Mouse (Mus musculus) hindbrain, embryonic 15.5 days (tissue): Measurements from ENCODE around the gene Sun1. TPM values are rescaled to one million over a fixed set of nuclear protein-coding genes. Genes with fewer than 3 reads are reported as not detected.

Source experiments
- ATAC-seq: fragments of 200-750 bp; cut with Nextera tagmentation; 2 replicates; pipeline ENCODE4 v1.8.0; 2017; ENCODE audit warnings: low read depth, moderate number of reproducible peaks, moderate TSS enrichment; ENCODE audit not compliant: low FRiP score
- H3K27ac ChIP-seq: fragments of 300-500 bp; sonication (generic); replicated peaks from 2 replicates; pipeline ENCODE4 v1.5.1; 2015; ENCODE audit warnings: mild to moderate bottlenecking, inconsistent platforms
- H3K27me3 ChIP-seq: fragments of 300-500 bp; sonication (generic); 2 replicates; pipeline ENCODE4 v1.6.1; 2015; ENCODE audit warnings: control low read depth, inconsistent platforms
- H3K36me3 ChIP-seq: fragments of 300-500 bp; sonication (generic); 2 replicates; pipeline ENCODE4 v1.6.1; 2015; ENCODE audit warnings: control low read depth, inconsistent platforms
- H3K4me1 ChIP-seq: fragments of 300-500 bp; sonication (generic); replicated peaks from 2 replicates; pipeline ENCODE4 v1.6.1; 2015; ENCODE audit warnings: control low read depth, inconsistent platforms
- H3K4me2 ChIP-seq: fragments of 300-500 bp; sonication (generic); 2 replicates; pipeline ENCODE4 v1.6.1; 2015; ENCODE audit warnings: moderate library complexity, mild to moderate bottlenecking, inconsistent platforms
- H3K4me3 ChIP-seq: fragments of 300-500 bp; sonication (generic); 2 replicates; pipeline ENCODE4 v1.5.1; 2015; ENCODE audit warnings: mild to moderate bottlenecking, inconsistent platforms
- H3K9ac ChIP-seq: fragments of 300-500 bp; sonication (generic); 2 replicates; pipeline ENCODE4 v1.6.1; 2015; ENCODE audit warnings: inconsistent platforms
- H3K9me3 ChIP-seq: fragments of 300-500 bp; sonication (generic); 2 replicates; pipeline ENCODE4 v1.6.1; 2016; ENCODE audit warnings: control low read depth, inconsistent platforms
- WGBS: fragments of 180-500 bp; shearing (Covaris S2); methylation state at CpG from one replicate; pipeline ENCODE4 v1.1.7; 2015; 5-methylcytosine and 5-hydroxymethylcytosine counted together
- polyA plus RNA-seq: library from polyadenylated mRNA; unstranded; fragments of >200 nt; fragmentation: Nextera tagmentation; extraction: Ambion mirVana; gene quantifications from 2 replicates; pipeline ENCODE4 v1.2.1, GENCODE M21; 2015

Gene Sun1
- polyA plus RNA-seq: 40.8 and 45.3 TPM in 2 replicates

DNA sequence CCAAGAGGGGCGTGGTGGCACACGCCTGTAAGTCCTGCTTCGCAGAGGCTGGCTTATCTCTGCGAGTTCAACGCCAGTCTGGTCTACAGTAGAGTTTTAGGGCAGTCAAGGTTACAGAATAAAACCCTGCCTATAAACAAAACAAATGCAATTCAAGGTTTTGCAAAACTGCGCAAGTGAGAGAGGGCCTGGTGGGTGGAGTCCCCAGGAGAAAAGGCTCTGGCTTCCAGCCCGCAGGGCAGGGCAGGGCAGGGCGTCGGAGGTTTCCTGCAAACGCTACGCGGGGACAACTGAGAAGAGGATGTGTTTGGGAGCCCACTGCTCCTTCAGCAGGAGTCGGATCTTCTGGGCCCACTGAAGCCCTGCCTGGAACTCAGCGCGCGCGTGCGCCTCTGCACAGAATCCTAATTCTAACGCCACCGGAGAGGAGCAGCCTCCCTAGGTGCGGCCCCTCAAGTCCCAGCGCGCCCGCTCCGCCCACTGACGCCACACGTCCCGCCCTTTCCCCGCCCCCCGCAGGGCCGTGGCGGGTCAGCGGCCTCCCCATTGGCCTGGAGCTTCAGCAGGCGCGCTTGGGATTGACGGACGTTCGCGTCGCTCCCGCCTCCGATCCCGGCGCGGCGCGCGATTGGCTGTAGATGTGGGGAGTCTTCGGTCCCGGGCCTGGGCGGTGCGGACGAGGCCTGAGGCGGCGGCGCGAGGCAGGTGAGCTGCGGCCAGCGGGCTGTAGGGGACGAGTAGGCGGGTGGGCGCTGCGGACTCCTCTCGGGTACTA lies at the start of gene Sun1:
Gene Sun1 (plus strand): TSS at position 643 of the 775 bp plus-strand sequence.
- Histone ChIP-seq H3K9me3 (no peaks in the 10 kb centered on the region), H3K4me1 (peaks cover 24% of the 10 kb centered on the region), H3K4me2 (peak within 1 kb of the TSS; percentile 76), H3K4me3 (peak within 1 kb of the TSS; percentile 79), H3K9ac (peak within 1 kb of the TSS; percentile 73), H3K27ac (peak within 1 kb of the TSS; percentile 87), H3K27me3 (no peaks in the 10 kb centered on the region), H3K36me3 (no peaks in the 10 kb centered on the region)
- peak; percentile 99 for ATAC-seq
- WGBS: under 1% methylated on average over 63 of the region's 64 CpGs

DNA sequence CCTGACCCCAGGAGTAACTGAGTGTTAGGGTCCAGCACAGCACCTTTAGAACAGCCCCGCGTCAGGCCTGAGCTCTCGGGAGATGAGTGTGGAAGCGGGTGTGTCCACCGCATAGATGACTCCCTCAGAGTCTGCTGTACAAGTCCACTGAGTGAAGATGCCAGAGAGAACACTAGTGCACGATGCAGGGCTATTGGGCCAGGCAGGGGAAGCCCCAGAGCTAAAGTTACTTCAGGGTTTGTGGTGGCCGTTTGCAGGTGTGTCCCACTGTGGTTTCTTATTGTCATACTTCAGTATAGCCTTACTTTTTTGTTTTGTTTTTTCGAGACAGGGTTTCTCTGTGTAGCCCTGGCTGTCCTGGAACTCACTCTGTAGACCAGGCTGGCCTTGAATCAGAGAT lies 39.5 kb upstream of the Sun1 start:
- H3K27me3 ChIP-seq: no peaks in the 10 kb centered on the region
- peaks cover 43% of the 10 kb centered on the region for H3K36me3 ChIP-seq
- ATAC-seq: no peak
- no peaks in the 10 kb centered on the region for H3K9me3 ChIP-seq
- H3K27ac ChIP-seq: no peak overlapping the region
- H3K4me3 ChIP-seq: no peak overlapping the region
- H3K9ac ChIP-seq: no peak overlapping the region
- 90% methylated on average over 8 of the region's 8 CpGs for WGBS
- no peaks in the 10 kb centered on the region for H3K4me1 ChIP-seq
- no peak overlapping the region for H3K4me2 ChIP-seq

DNA sequence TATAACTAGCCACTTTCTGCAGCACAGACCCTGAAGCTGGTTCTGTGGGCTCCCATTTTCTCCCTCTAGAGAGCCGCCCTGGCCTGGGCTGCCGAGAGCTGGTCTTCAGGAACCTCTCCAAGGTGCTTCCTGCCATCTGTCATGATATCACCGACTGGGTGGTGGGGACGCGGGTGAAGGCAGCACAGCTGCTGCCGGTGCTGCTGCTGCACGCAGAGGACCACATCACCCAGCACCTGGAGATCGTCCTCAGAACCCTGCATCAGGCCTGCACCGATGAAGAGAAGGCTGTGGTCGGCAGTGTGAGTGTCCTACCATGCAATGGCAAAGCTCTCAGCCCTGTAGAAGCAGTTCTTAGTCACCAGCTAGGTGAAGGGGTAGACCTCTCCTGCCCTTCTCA lies 38.8 kb upstream of the Sun1 start:
- WGBS: 94% methylated on average over 10 of the region's 10 CpGs
- peaks cover 43% of the 10 kb centered on the region for H3K36me3 ChIP-seq
- H3K4me2 ChIP-seq: no peak overlapping the region

DNA sequence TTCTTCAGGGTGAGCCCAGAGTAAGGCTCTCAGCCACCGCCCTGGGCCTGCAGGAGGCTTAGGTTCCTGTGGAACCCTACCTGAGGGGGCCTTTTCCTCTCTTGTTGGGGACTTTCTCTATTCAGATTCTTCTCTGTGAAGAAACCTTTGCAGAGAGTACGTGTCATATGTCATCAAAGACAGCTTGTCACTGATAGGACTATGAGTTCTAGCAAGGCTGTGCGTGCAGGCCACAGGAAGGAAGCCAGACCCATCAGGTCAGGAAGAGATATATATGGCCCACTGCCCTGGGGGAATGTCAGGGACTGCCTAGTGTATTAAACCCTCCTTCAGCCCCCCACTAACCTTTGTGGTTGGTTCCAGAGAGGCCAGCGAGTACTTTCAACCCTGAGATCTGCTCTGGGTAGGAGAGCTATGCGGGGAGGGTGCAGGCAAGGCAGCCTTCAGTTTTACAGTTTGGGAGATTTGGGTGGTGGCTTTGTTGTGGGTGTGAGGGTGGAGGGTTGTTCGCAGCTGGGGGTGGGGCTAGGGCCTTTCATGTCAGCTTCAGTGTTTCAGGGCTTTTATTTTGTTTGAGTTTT lies 33.6 kb upstream of the Sun1 start:
- peaks cover 54% of the 10 kb centered on the region for H3K36me3 ChIP-seq
- no peak for ATAC-seq
- H3K4me3 ChIP-seq: no peak overlapping the region
- no peak overlapping the region for H3K4me2 ChIP-seq
- no peaks in the 10 kb centered on the region for H3K9me3 ChIP-seq
- H3K9ac ChIP-seq: no peak overlapping the region
- H3K27me3 ChIP-seq: no peaks in the 10 kb centered on the region
- no peak overlapping the region for H3K27ac ChIP-seq
- 89% methylated on average over 6 of the region's 6 CpGs for WGBS
- no peaks in the 10 kb centered on the region for H3K4me1 ChIP-seq

More for the DNA sequence above, 38.8 kb upstream of the Sun1 start:
- Histone ChIP-seq H3K27ac (no peak overlapping the region), H3K9ac (no peak overlapping the region), H3K4me1 (no peaks in the 10 kb centered on the region), H3K4me3 (no peak overlapping the region), H3K9me3 (no peaks in the 10 kb centered on the region), H3K27me3 (no peaks in the 10 kb centered on the region)
- ATAC-seq: no peak

DNA sequence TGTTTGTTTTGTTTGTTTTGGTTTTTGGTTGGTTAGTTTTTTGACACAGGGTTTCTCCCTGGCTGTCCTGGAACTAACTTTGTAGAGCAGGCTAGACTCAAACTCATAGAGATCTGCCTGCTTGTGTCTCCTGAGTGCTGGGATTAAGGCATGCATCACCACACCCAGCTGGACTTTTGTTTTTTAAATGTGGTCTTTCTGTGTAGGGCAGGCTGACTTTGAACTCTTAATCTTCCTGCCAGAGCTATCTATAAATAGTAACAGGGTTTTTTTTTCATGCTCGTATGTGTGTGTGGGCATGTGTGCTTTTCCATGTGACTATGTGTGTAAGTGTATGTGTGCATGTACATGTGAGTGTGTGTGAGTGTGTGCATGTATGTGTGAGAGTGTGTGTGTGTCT lies 32.9 kb upstream of the Sun1 start:
- no peaks in the 10 kb centered on the region for H3K9me3 ChIP-seq
- peaks cover 49% of the 10 kb centered on the region for H3K36me3 ChIP-seq
- H3K9ac ChIP-seq: no peak overlapping the region
- no peak for ATAC-seq
- H3K4me1 ChIP-seq: no peaks in the 10 kb centered on the region
- H3K4me3 ChIP-seq: no peak overlapping the region
- 81% methylated on average over 1 of the region's 1 CpGs for WGBS
- H3K4me2 ChIP-seq: no peak overlapping the region
- H3K27me3 ChIP-seq: no peaks in the 10 kb centered on the region
- no peak overlapping the region for H3K27ac ChIP-seq

DNA sequence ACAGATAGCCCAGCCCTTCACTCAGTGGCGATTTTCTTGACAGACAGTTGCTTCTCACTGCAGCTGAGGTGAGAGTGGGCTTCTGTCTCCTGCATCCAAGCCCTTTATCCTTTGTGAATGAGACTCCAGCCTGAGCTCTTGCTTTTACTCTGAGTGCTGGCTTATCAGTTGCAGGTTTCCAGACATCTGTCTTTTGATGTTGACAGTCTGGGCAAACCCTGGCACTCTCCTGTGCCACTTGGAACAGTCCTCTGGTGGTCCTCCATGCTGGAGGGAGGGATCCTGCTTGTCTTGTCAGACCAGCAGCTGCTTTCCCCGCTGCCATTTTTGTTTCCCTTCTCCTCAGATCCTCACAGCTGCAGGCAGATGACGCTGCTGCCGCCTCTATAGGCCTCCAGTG lies 28.5 kb upstream of the Sun1 start:
- Histone ChIP-seq H3K4me3 (no peak overlapping the region), H3K9me3 (no peaks in the 10 kb centered on the region), H3K4me1 (peaks cover 4% of the 10 kb centered on the region), H3K9ac (no peak overlapping the region), H3K27ac (no peak overlapping the region), H3K36me3 (peaks cover 24% of the 10 kb centered on the region), H3K4me2 (no peak overlapping the region), H3K27me3 (no peaks in the 10 kb centered on the region)
- WGBS: 93% methylated on average over 4 of the region's 4 CpGs
- ATAC-seq: no peak

DNA sequence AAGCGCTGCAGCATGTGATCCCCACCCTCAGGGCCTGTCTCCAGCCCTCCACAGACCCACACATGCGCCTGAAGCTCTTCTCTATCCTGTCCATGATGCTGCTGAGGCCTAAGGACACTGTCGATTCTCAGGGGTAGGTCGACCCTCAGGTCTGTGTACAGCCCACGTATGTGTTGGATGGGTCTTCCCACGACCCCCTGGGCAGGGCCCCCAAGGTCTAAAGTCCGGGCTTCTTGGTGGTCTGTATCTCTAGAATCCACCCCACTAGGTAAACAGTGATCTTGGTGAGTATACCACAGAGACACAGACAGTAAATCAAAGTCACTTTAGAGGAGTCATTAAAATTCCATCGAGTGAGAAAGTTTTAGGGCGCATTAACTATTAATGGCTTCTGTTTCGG lies 26.3 kb upstream of the Sun1 start:
- ATAC-seq: no peak
- Histone ChIP-seq H3K4me2 (no peak overlapping the region), H3K27ac (peak overlapping the region; percentile 59), H3K4me3 (no peak overlapping the region), H3K9ac (0 out of 2 replicates have a peak overlapping the region, but pooled peaks have one; percentile 7), H3K9me3 (no peaks in the 10 kb centered on the region), H3K36me3 (peaks cover 8% of the 10 kb centered on the region), H3K27me3 (no peaks in the 10 kb centered on the region), H3K4me1 (peaks cover 4% of the 10 kb centered on the region)
- WGBS: 70% methylated on average over 10 of the region's 10 CpGs

DNA sequence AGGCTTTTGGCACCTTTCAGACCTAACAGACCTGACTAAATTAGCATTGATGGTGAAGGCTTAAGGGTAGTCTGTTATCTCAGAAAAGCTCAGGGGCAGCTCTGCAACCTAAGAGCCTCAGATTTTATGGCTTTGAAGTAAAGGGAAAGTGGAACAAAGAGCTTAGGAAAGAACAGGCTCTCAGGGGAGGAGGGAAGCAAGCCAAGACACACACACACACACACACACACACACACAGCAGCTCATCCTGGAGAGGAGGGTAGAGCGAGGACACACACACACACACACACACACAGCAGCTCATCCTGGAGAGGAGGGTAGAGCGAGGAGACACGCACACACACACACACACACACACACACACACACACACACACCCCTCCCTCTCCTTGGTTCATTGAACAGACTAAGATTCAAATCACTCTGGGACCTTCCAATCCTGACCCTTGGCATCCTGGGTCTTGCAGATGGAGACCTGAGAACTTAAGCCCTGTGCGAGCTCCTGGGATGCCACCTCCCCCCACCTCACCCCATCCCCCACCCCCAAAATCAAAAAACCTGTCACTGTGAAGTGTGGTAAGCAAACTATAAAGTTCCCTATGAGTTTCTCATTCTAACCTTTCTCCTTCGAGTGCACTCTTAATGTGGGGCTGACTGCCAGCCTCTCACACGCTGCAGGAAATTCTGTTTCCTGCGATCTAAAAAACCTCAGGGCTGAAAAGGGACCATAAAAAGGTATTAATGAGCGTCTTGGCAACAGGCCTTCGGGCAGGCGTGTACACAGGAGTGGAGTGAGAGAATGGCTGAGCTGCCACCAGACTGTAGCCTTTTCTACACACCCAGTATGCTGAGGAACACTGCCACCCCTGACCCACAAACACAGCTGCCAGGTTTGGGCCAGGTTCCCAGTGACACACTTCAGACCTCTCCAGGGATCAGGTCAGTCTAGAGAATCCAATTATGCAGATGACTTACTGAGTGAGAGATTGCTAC lies 25.6 kb upstream of the Sun1 start:
- peaks cover 15% of the 10 kb centered on the region for H3K36me3 ChIP-seq
- no peak overlapping the region for H3K9ac ChIP-seq
- H3K4me3 ChIP-seq: no peak overlapping the region
- H3K27me3 ChIP-seq: no peaks in the 10 kb centered on the region
- WGBS: 51% methylated on average over 9 of the region's 10 CpGs
- ATAC-seq: peak; percentile 35; the same call in 1 of the 2 replicates
- peaks cover 4% of the 10 kb centered on the region for H3K4me1 ChIP-seq
- no peak overlapping the region for H3K4me2 ChIP-seq
- no peaks in the 10 kb centered on the region for H3K9me3 ChIP-seq
- peak overlapping the region; percentile 55; the same call in 1 of the 2 replicates for H3K27ac ChIP-seq

DNA sequence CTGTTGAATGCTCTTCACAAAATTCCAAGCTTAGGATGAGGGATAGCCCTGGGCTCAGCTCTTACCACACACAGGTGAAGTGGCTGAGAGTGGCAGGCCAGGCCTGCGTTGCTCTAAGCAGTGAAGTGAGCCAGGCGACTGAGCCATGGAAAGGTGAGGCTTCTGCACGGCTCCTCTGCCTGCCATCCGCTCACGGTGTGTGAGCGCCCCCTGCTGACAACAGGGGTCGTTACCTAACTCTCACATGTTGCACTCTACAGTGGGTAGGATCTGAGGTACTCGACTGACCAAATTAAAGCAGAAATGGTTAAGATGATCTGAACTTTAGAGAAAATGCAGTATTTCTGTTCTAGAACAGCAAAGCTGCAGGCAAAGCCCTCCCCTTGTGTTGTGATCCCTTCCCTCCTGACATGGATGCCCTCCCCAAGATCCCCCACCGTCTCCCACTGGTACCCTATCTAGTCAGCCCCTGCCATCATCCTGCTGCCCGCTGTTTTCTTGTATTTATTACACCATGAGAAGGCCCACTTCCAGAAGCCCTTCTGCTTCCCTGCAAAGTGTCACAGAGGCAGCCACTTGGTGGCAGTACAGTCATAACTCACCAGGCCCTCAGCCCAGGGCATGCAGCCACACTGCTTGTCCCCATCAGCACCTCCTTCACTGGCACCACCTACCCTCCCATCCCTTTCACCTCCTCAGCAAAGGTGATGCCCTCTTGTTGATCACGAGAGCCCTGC lies 21.4 kb upstream of the Sun1 start:
- peak; percentile 83 for ATAC-seq
- peaks cover 32% of the 10 kb centered on the region for H3K36me3 ChIP-seq
- no peaks in the 10 kb centered on the region for H3K27me3 ChIP-seq
- no peak overlapping the region for H3K4me3 ChIP-seq
- H3K4me2 ChIP-seq: no peak overlapping the region
- no peak overlapping the region for H3K27ac ChIP-seq
- H3K4me1 ChIP-seq: peaks cover 1% of the 10 kb centered on the region
- 26% methylated on average over 11 of the region's 11 CpGs for WGBS
- H3K9me3 ChIP-seq: no peaks in the 10 kb centered on the region
- no peak overlapping the region for H3K9ac ChIP-seq

DNA sequence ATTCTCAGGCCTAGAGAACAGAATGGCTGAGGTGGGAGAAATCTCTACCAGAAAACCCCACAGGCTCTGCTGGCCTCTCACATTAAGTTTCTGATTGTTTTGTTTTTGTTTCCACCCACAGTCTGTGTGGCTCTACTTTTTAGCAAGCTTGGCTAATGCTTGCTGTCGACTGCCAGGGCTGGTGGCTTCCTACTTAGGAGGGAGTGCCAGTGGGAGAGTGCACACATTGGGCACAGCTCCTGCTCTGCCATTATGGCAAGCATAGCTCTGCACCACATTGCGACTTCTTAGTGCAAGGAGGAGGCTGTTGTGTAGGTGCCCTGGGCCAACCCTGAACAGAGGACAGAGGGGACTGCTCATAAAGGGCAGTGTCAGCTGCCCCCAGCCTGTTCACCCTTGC lies 17.3 kb upstream of the Sun1 start:
- Histone ChIP-seq H3K36me3 (peaks cover 55% of the 10 kb centered on the region), H3K9ac (no peak overlapping the region)
- WGBS: 93% methylated on average over 2 of the region's 2 CpGs

DNA sequence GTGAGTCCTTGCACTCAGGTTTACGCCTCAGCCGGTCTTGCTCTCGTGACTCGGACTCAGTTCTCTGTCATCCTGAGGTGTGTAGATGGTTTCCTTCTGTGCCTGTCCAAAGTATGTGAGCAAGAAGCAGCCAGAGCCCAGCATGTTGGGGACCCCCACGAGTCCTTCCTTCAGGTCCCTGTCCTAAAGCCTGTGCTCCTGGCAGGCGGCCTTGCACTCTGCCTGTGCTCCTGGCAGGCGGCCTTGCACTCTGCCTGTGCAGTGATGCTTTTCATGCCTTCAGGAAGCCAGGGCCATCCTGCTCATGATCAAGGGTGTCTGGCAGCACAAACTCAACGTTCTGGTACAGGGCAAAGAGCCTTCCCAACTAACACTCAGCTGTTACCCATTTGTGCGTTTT lies 16.8 kb upstream of the Sun1 start:
- no peak overlapping the region for H3K9ac ChIP-seq
- no peak for ATAC-seq
- H3K4me2 ChIP-seq: no peak overlapping the region
- no peaks in the 10 kb centered on the region for H3K27me3 ChIP-seq
- WGBS: 92% methylated on average over 9 of the region's 9 CpGs
- no peaks in the 10 kb centered on the region for H3K9me3 ChIP-seq
- no peaks in the 10 kb centered on the region for H3K4me1 ChIP-seq
- H3K36me3 ChIP-seq: peaks cover 55% of the 10 kb centered on the region
- no peak overlapping the region for H3K4me3 ChIP-seq
- H3K27ac ChIP-seq: no peak overlapping the region

More for the DNA sequence above, 17.3 kb upstream of the Sun1 start:
- Histone ChIP-seq H3K27ac (no peak overlapping the region), H3K9me3 (no peaks in the 10 kb centered on the region), H3K27me3 (no peaks in the 10 kb centered on the region), H3K4me3 (no peak overlapping the region), H3K4me2 (no peak overlapping the region), H3K4me1 (no peaks in the 10 kb centered on the region)
- ATAC-seq: no peak
